Mouse (Mus musculus) CH12.LX (cell line): ENCODE results near the gene Mmrn2.

Source experiments
- CTCF ChIP-seq, 2 experiments: IDR thresholded peaks in 1 of 2; conservative IDR thresholded peaks in 1 of 2; 2 replicates each; pipeline ENCODE4 v1.5.1; 2011 to 2012; ENCODE audit warnings: low read depth in 2 of 2, low read length in 2 of 2, improper control_type of control experiment in 1 of 2, inconsistent platforms in 1 of 2, mild to moderate bottlenecking in 1 of 2, moderate library complexity in 1 of 2
- EP300 ChIP-seq: IDR thresholded peaks from 2 replicates; pipeline ENCODE4 v1.6.1; 2011; ENCODE audit warnings: low read length, improper control_type of control experiment
- NELFE ChIP-seq: IDR thresholded peaks from 2 replicates; pipeline ENCODE4 v1.6.1; 2011; ENCODE audit warnings: low read depth, low read length, improper control_type of control experiment

DNA sequence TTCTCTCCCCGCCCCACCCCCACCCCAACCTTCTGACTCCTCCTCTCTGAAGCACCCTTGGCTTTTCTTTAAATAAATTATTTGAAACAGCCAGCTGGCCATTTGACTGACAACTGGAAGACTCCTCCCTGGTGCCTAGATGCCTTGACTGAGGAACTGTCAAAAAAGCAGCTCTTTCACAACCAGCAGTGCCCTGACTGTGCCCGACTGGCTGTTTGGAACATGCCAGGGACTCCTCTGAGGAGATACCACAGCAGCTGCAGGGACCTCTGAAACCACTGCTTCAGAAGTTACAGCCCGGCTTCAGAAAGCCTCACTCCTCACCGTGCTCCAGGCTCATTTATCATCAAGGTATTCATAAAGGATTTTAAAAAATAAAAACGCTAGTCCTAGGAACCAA, 69.1 kb downstream of the Mmrn2 start:
- no peak for TF ChIP-seq EP300
- TF ChIP-seq CTCF (conservative IDR thresholded peaks at IDR 0.05 in 1 of 2, IDR thresholded peaks at IDR 0.05 in 1 of 2; ENCODE audit: low read depth in 2 of 2, low read length in 2 of 2), result no peak
- no peak for TF ChIP-seq NELFE
